Mouse (Mus musculus) MEL (cell line): ENCODE measurements at regions not wholly inside any gene's neighbourhood (a gene's known extent, or its start where the extent isn't known, plus 50 kb on each side); places are given as distances from the start of the nearest gene placed in this dataset.
A peak's percentile ranks its signal among the peaks of the same experiment; 100 is the strongest.

Source experiments
- DNase-seq: peaks from one replicate; pipeline ENCODE4 v3.0.0; 2011; ENCODE audit warnings: low read depth, low spot score
- H3K27ac ChIP-seq: 2 replicates; pipeline ENCODE4 v1.5.1; 2012; ENCODE audit warnings: low read depth, mild to moderate bottlenecking, control low read depth, low read length, moderate library complexity; ENCODE audit not compliant: control insufficient read depth
- H3K27me3 ChIP-seq, 2 experiments: fragments of 150-350 bp in 1 of 2; sonication (generic) in 1 of 2; 2 replicates each; pipeline ENCODE4 v1.6.1; 2012; ENCODE audit warnings: low read length in 2 of 2, mild to moderate bottlenecking in 2 of 2, improper control_type of control experiment in 1 of 2, moderate library complexity in 1 of 2; ENCODE audit not compliant: insufficient read depth in 2 of 2, control insufficient read depth in 1 of 2
- H3K36me3 ChIP-seq, 2 experiments: 2 replicates each; pipeline ENCODE4 v1.6.1; 2012 to 2014; ENCODE audit warnings: low read length in 2 of 2, improper control_type of control experiment in 1 of 2, inconsistent platforms in 1 of 2, mild to moderate bottlenecking in 1 of 2; ENCODE audit not compliant: insufficient read depth in 2 of 2, control insufficient read depth in 1 of 2
- H3K4me1 ChIP-seq, 2 experiments: fragments of 150-350 bp in 1 of 2; sonication (generic) in 1 of 2; 2 replicates each; pipeline ENCODE4 v1.6.1; 2012; ENCODE audit warnings: low read length in 2 of 2, improper control_type of control experiment in 1 of 2, mild to moderate bottlenecking in 1 of 2; ENCODE audit not compliant: insufficient read depth in 2 of 2, control insufficient read depth in 1 of 2
- H3K4me3 ChIP-seq, 2 experiments: fragments of 150-350 bp in 1 of 2; sonication (generic) in 1 of 2; 2 replicates each; pipeline ENCODE4 v1.5.1; 2012; ENCODE audit warnings: low read depth in 2 of 2, low read length in 2 of 2, mild to moderate bottlenecking in 2 of 2, moderate library complexity in 2 of 2, control low read depth in 1 of 2, improper control_type of control experiment in 1 of 2; ENCODE audit not compliant: control insufficient read depth in 1 of 2, insufficient read depth in 1 of 2
- H3K79me2 ChIP-seq: 2 replicates; pipeline ENCODE4 v1.6.1; 2012; ENCODE audit warnings: mild to moderate bottlenecking, low read length, moderate library complexity; ENCODE audit not compliant: control insufficient read depth, poor library complexity, insufficient read depth
- H3K9ac ChIP-seq: 2 replicates; pipeline ENCODE4 v1.6.1; 2012; ENCODE audit warnings: low read depth, mild to moderate bottlenecking, control low read depth, low read length, moderate library complexity; ENCODE audit not compliant: control insufficient read depth, poor library complexity, severe bottlenecking
- H3K9me3 ChIP-seq: fragments of 150-350 bp; sonication (generic); replicated peaks from 2 replicates; pipeline ENCODE4 v1.6.1; 2012; ENCODE audit warnings: mild to moderate bottlenecking, low read length, improper control_type of control experiment, moderate library complexity; ENCODE audit not compliant: insufficient read depth
- BHLHE40 ChIP-seq: IDR thresholded peaks from 2 replicates; pipeline ENCODE4 v1.6.1; 2012; ENCODE audit warnings: low read depth, mild to moderate bottlenecking, inconsistent platforms, low read length, improper control_type of control experiment, borderline replicate concordance
- EP300 ChIP-seq, 2 experiments: IDR thresholded peaks; 2 replicates each; pipeline ENCODE4 v1.6.1; 2011; ENCODE audit warnings: improper control_type of control experiment in 2 of 2, low read length in 2 of 2, low read depth in 1 of 2, mild to moderate bottlenecking in 1 of 2
- ETS1 ChIP-seq: IDR thresholded peaks from 2 replicates; pipeline ENCODE4 v1.6.1; 2012; ENCODE audit warnings: low read depth, mild to moderate bottlenecking, inconsistent platforms, low read length, improper control_type of control experiment, moderate library complexity
- GABPA ChIP-seq: IDR thresholded peaks from 2 replicates; pipeline ENCODE4 v1.6.1; 2012; ENCODE audit warnings: low read depth, mild to moderate bottlenecking, inconsistent platforms, low read length, improper control_type of control experiment, moderate library complexity
- GATA1 ChIP-seq: IDR thresholded peaks from 2 replicates; pipeline ENCODE4 v1.6.1; 2011; ENCODE audit warnings: low read depth, low read length, improper control_type of control experiment
- HCFC1 ChIP-seq: IDR thresholded peaks from 2 replicates; pipeline ENCODE4 v1.6.1; 2012; ENCODE audit warnings: low read depth, mild to moderate bottlenecking, inconsistent platforms, low read length, improper control_type of control experiment, moderate library complexity
- JUND ChIP-seq: IDR thresholded peaks from 2 replicates; pipeline ENCODE4 v1.6.1; 2011; ENCODE audit warnings: low read depth, mild to moderate bottlenecking, improper control_type of control experiment, low read length
- MAX ChIP-seq: IDR thresholded peaks from 2 replicates; pipeline ENCODE4 v1.6.1; 2011; ENCODE audit warnings: low read length, improper control_type of control experiment
- MEF2A ChIP-seq: IDR thresholded peaks from 2 replicates; pipeline ENCODE4 v1.6.1; 2014; ENCODE audit warnings: low read depth, mild to moderate bottlenecking, inconsistent platforms, low read length, improper control_type of control experiment; ENCODE audit not compliant: poor library complexity, insufficient replicate concordance, severe bottlenecking; ENCODE audit errors: extremely low read depth
- MXI1 ChIP-seq: IDR thresholded peaks from 2 replicates; pipeline ENCODE4 v1.6.1; 2011; ENCODE audit warnings: mild to moderate bottlenecking, low read depth, low read length, improper control_type of control experiment
- MYB ChIP-seq: IDR thresholded peaks from 2 replicates; pipeline ENCODE4 v1.6.1; 2011; ENCODE audit warnings: mild to moderate bottlenecking, low read depth, low read length, improper control_type of control experiment
- MYC ChIP-seq: IDR thresholded peaks from 2 replicates; pipeline ENCODE4 v1.6.1; 2011; ENCODE audit warnings: low read depth, mild to moderate bottlenecking, low read length, improper control_type of control experiment, moderate library complexity
- NRF1 ChIP-seq: IDR thresholded peaks from 2 replicates; pipeline ENCODE4 v1.6.1; 2014; ENCODE audit warnings: low read depth, mild to moderate bottlenecking, inconsistent platforms, low read length, improper control_type of control experiment, moderate library complexity; ENCODE audit not compliant: poor library complexity, insufficient read depth, severe bottlenecking
- RAD21 ChIP-seq: IDR thresholded peaks from 2 replicates; pipeline ENCODE4 v1.6.1; 2011; ENCODE audit warnings: mild to moderate bottlenecking, low read depth, low read length, improper control_type of control experiment
- RCOR1 ChIP-seq: IDR thresholded peaks from 2 replicates; pipeline ENCODE4 v1.6.1; 2012; ENCODE audit warnings: low read depth, mild to moderate bottlenecking, inconsistent platforms, low read length, improper control_type of control experiment
- SIN3A ChIP-seq: IDR thresholded peaks from 2 replicates; pipeline ENCODE4 v1.6.1; 2012; ENCODE audit warnings: low read length, improper control_type of control experiment, inconsistent platforms
- TAL1 ChIP-seq: IDR thresholded peaks from 2 replicates; pipeline ENCODE4 v1.6.1; 2012; ENCODE audit warnings: mild to moderate bottlenecking, inconsistent platforms, low read length, moderate library complexity, mixed read lengths
- TCF12 ChIP-seq: IDR thresholded peaks from 2 replicates; pipeline ENCODE4 v1.6.1; 2014; ENCODE audit warnings: low read depth, mild to moderate bottlenecking, inconsistent platforms, low read length, improper control_type of control experiment, moderate library complexity
- UBTF ChIP-seq: IDR thresholded peaks from 2 replicates; pipeline ENCODE4 v1.6.1; 2012; ENCODE audit warnings: low read depth, mild to moderate bottlenecking, inconsistent platforms, low read length, improper control_type of control experiment, moderate library complexity, borderline replicate concordance; ENCODE audit not compliant: insufficient read depth
- USF1 ChIP-seq: IDR thresholded peaks from 2 replicates; pipeline ENCODE4 v1.6.1; 2014; ENCODE audit warnings: low read depth, mild to moderate bottlenecking, inconsistent platforms, low read length, improper control_type of control experiment, moderate library complexity
- USF2 ChIP-seq, 2 experiments: IDR thresholded peaks; 2 replicates each; pipeline ENCODE4 v1.6.1; 2011 to 2012; ENCODE audit warnings: improper control_type of control experiment in 2 of 2, low read length in 2 of 2, borderline replicate concordance in 1 of 2, inconsistent platforms in 1 of 2, low read depth in 1 of 2, mild to moderate bottlenecking in 1 of 2; ENCODE audit not compliant: insufficient read depth in 1 of 2
- ZNF384 ChIP-seq: IDR thresholded peaks from 2 replicates; pipeline ENCODE4 v1.6.1; 2012; ENCODE audit warnings: low read depth, mild to moderate bottlenecking, inconsistent platforms, low read length, improper control_type of control experiment

DNA sequence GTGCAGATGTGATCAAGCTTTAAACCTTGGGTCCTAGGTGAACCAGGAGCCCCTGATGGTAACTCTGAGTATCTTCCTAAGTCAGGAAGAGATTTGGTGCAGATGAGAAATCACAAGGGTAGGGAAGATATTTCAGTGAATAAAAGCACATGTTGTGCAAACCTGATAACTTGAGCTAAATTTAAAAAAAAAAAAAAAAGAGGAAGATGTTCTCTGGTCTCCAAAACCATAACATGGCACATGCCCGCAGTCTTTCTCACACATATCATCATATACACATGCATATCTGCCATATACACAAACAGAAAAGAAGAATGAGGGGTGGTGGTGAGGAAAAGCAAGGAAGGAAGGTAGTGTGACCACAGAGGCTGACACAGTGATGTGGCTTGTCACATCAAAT, 530.3 kb upstream of the Lrrc6 start:
- H3K27me3 ChIP-seq: peaks cover 3 to 20% of the 10 kb centered on the region in 2 experiments
- peak; percentile 44 for DNase-seq
- H3K36me3 ChIP-seq: peaks cover 0 to 4% of the 10 kb centered on the region in 2 experiments; a peak in 1 of 4 replicates
- H3K79me2 ChIP-seq: no peaks in the 10 kb centered on the region
- peak; percentile 73 for TF ChIP-seq ETS1
- no peak for TF ChIP-seq GABPA
- TF ChIP-seq GATA1: peak; percentile 55; the same call in 1 of the 2 replicates
- TF ChIP-seq SIN3A: peak; percentile 42
- TF ChIP-seq MEF2A: peak; percentile 70; the same call in 1 of the 2 replicates
- peak; percentile 41 to 59; a peak in 3 of 4 replicates for TF ChIP-seq EP300 (IDR thresholded peaks at IDR 0.05; ENCODE audit: low read depth in 1 of 2, low read length in 2 of 2)
- TF ChIP-seq HCFC1: 0 out of 2 replicates have a peak, but pooled peaks have one; percentile 11
- TF ChIP-seq ZNF384: peak; percentile 97
- peak; percentile 81; the same call in 1 of the 2 replicates for TF ChIP-seq MYC
- peak; percentile 65; the same call in 1 of the 2 replicates for TF ChIP-seq MXI1
- no peak for TF ChIP-seq UBTF
- TF ChIP-seq MYB: no peak
- TF ChIP-seq TCF12: peak; percentile 73
- TF ChIP-seq TAL1: no peak
- peak; percentile 90 for TF ChIP-seq RCOR1
- TF ChIP-seq MAX: peak; percentile 79
- TF ChIP-seq JUND: no peak
- peak; percentile 78; the same call in 1 of the 2 replicates for TF ChIP-seq BHLHE40
- no peak overlapping the region for H3K4me3 ChIP-seq
- H3K4me1 ChIP-seq: peaks cover 2 to 4% of the 10 kb centered on the region in 2 experiments; a peak in 2 of 4 replicates
- no peak overlapping the region for H3K9ac ChIP-seq
- no peak overlapping the region for H3K27ac ChIP-seq
- no peaks in the 10 kb centered on the region for H3K9me3 ChIP-seq

- H3K9me3 ChIP-seq: no peaks in the 10 kb centered on the region
- peaks cover 5 to 23% of the 10 kb centered on the region in 2 experiments for H3K27me3 ChIP-seq
- no peak overlapping the region for H3K4me3 ChIP-seq
- H3K9ac ChIP-seq: no peak overlapping the region
- peaks cover 2 to 4% of the 10 kb centered on the region in 2 experiments; a peak in 2 of 4 replicates for H3K4me1 ChIP-seq
- no peaks in the 10 kb centered on the region for H3K79me2 ChIP-seq
- DNase-seq: no peak
- peaks cover 0 to 4% of the 10 kb centered on the region in 2 experiments; a peak in 1 of 4 replicates for H3K36me3 ChIP-seq
- H3K27ac ChIP-seq: no peak overlapping the region
- no peak for TF ChIP-seq RCOR1
- no peak for TF ChIP-seq NRF1
- TF ChIP-seq USF1: no peak
- no peak for TF ChIP-seq MXI1
- no peak for TF ChIP-seq GATA1
- TF ChIP-seq RAD21: no peak
- TF ChIP-seq USF2 (IDR thresholded peaks at IDR 0.05; ENCODE audit: borderline replicate concordance in 1 of 2, insufficient read depth in 1 of 2, low read depth in 1 of 2, low read length in 2 of 2): no peak
- no peak for TF ChIP-seq EP300 (IDR thresholded peaks at IDR 0.05; ENCODE audit: low read depth in 1 of 2, low read length in 2 of 2)
- no peak for TF ChIP-seq JUND
- no peak for TF ChIP-seq MYB
Measured at GRCm38 (mm10) chr15:67028161-67028560, 527.5 kb upstream of the Lrrc6 start.
